Mouse (Mus musculus): ENCODE data around the gene Limch1.

DNA sequence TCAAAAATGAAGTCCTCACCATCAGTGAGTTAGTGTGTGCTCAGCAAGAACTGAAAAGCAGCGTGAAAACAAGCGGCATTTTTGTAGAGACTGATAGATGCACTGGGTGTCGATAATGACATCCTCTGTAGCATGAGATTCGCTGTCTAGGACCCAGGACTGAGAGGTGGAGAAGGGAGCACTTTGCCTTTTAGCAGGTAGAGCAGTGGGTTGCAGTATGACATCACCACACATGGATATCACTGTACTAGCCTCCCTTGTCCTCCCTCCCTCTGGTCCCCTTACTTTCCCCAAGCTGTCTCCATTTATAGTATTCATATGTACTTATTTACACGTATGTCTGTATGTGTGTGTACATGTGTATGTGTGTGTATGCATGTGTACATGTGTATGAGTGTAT, 23.9 kb downstream of the Limch1 start:
- no peak for TF ChIP-seq CTCF (IDR thresholded peaks at IDR 0.05; ENCODE audit: low read depth)
- no peak for TF ChIP-seq EP300 (optimal IDR thresholded peaks at IDR 0.05)

Measured in stomach, postnatal 0 days (tissue).